In the genomic region with DNA sequence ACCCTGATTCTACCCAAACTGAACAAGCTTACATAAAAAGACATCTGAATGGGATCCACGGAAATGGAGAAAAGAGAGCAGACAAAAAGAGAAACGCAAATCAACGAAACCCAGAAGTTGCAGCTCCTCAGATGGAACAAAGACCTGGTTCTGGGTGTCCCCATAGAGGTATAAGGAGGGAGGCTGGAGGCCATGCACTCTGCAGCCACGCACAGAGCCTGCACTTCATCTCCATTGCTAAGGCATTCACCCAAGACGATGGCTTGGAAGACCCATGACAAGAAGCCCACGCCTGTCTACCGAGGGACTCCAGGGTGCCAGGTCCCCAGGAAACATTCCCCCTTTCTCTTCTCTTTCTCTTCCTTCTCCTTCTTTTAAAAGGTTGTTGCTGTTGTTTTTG, we compare ENCODE assay signal across 13 mouse cellular contexts.
DNase-seq lines count a peak whose midpoint lies in the region; ATAC-seq and TF ChIP-seq lines count a peak whose summit lies in the region.
"Had no signal": no experiment of that assay in that cellular context is flagged by ENCODE, and none has a peak within 500 bp of the region (broad histone marks: within the 10 kb centered on the region; RNA-seq: fewer than 3 reads in every experiment).

No protein-coding gene starts in this region.

- 45% methylated on average over 7 of the region's 7 CpGs for WGBS in kidney, postnatal 0 days
- WGBS in embryonic facial prominence, embryonic 13.5 days = 52% methylated on average over 7 of the region's 7 CpGs
- WGBS in forebrain, embryonic 16.5 days = 41% methylated on average over 7 of the region's 7 CpGs
- 44% methylated on average over 7 of the region's 7 CpGs for WGBS in midbrain, embryonic 14.5 days
- 56% methylated on average over 7 of the region's 7 CpGs for WGBS in thymus, adult 2 months

- 0 out of 2 replicates have a peak overlapping the region, but pooled peaks have one; percentile 42 for H3K27ac ChIP-seq in kidney, postnatal 0 days
- no peak overlapping the region for H3K27ac ChIP-seq in embryonic facial prominence, embryonic 13.5 days
- peak overlapping the region; percentile 99 for H3K27ac ChIP-seq in forebrain, embryonic 16.5 days (ENCODE audit: low read length)
- H3K27ac ChIP-seq in midbrain, embryonic 14.5 days (replicated peaks; ENCODE audit: low read depth, low read length) = no peak overlapping the region
- no peak overlapping the region for H3K27ac ChIP-seq in thymus, adult 2 months (ENCODE audit: control insufficient read depth, insufficient read depth, low read length)
- H3K27ac ChIP-seq: heart, adult 2 months; liver, embryonic 14.5 days had no signal

- H3K9me3 ChIP-seq in kidney, postnatal 0 days (replicated peaks; ENCODE audit: low read length) = no peaks in the 10 kb centered on the region
- H3K9me3 ChIP-seq in embryonic facial prominence, embryonic 13.5 days = no peaks in the 10 kb centered on the region
- H3K9me3 ChIP-seq in forebrain, embryonic 16.5 days (ENCODE audit: control insufficient read depth, low read length) = no peaks in the 10 kb centered on the region
- no peaks in the 10 kb centered on the region for H3K9me3 ChIP-seq in midbrain, embryonic 14.5 days (ENCODE audit: control insufficient read depth, low read length)

- no peak for DNase-seq in kidney, postnatal 0 days (ENCODE audit: low spot score)
- DNase-seq in kidney, adult 9 months = no peak
- no peak for DNase-seq in midbrain, embryonic 14.5 days
- no peak for DNase-seq in adrenal gland, postnatal 25 days
- no peak for DNase-seq in thymus, adult 2 months
- DNase-seq: adrenal gland, postnatal 14 days; thymus, postnatal 4 days had no signal

- no peak for TF ChIP-seq POLR2A in thymus, adult 2 months (IDR thresholded peaks at IDR 0.05; ENCODE audit: control insufficient read depth, extremely low read depth, insufficient read depth, low read length, poor library complexity)

- no peak overlapping the region for H3K4me3 ChIP-seq in kidney, postnatal 0 days (replicated peaks; ENCODE audit: low read depth, low read length)
- peak overlapping the region; percentile 12; the same call in 1 of the 2 replicates for H3K4me3 ChIP-seq in embryonic facial prominence, embryonic 13.5 days
- H3K4me3 ChIP-seq in forebrain, embryonic 16.5 days (replicated peaks; ENCODE audit: low read length) = 0 out of 2 replicates have a peak overlapping the region, but pooled peaks have one; percentile 8
- H3K4me3 ChIP-seq in midbrain, embryonic 14.5 days (replicated peaks; ENCODE audit: low read depth, low read length) = no peak overlapping the region
- no peak overlapping the region for H3K4me3 ChIP-seq in thymus, adult 2 months (ENCODE audit: control insufficient read depth, insufficient read depth, low read length)
- H3K4me3 ChIP-seq: heart, adult 2 months had no signal

- ATAC-seq in kidney, postnatal 0 days (replicated peaks; ENCODE audit: low FRiP score, low read depth) = no peak
- no peak for ATAC-seq in embryonic facial prominence, embryonic 13.5 days (ENCODE audit: insufficient number of reproducible peaks, insufficient read depth, low FRiP score, low TSS enrichment, low read depth)
- peak; percentile 7; the same call in 1 of the 2 replicates for ATAC-seq in forebrain, embryonic 16.5 days
- ATAC-seq in midbrain, embryonic 14.5 days (ENCODE audit: low FRiP score, low TSS enrichment) = no peak
- ATAC-seq in inflammation-experienced regulatory T-cells, adult 6 months = no peak
- ATAC-seq: Patski had no signal

- H3K4me1 ChIP-seq in kidney, postnatal 0 days (replicated peaks; ENCODE audit: insufficient read depth, low read length) = no peaks in the 10 kb centered on the region
- H3K4me1 ChIP-seq in embryonic facial prominence, embryonic 13.5 days = peaks cover 12% of the 10 kb centered on the region
- peaks cover 35% of the 10 kb centered on the region for H3K4me1 ChIP-seq in forebrain, embryonic 16.5 days (replicated peaks; ENCODE audit: control insufficient read depth, insufficient read depth, low read length)
- peaks cover 3% of the 10 kb centered on the region; the same call in 1 of the 2 replicates for H3K4me1 ChIP-seq in midbrain, embryonic 14.5 days (ENCODE audit: control insufficient read depth, insufficient read depth, low read length)
- H3K4me1 ChIP-seq in thymus, adult 2 months (replicated peaks; ENCODE audit: control insufficient read depth, insufficient read depth, low read length) = no peaks in the 10 kb centered on the region

- no peak overlapping the region for H3K9ac ChIP-seq in kidney, postnatal 0 days (ENCODE audit: low read depth, low read length)
- H3K9ac ChIP-seq in embryonic facial prominence, embryonic 13.5 days = no peak overlapping the region
- peak overlapping the region; percentile 48 for H3K9ac ChIP-seq in forebrain, embryonic 16.5 days (replicated peaks; ENCODE audit: low read depth, low read length)
- no peak overlapping the region; the same call in 1 of the 2 replicates for H3K9ac ChIP-seq in midbrain, embryonic 14.5 days (replicated peaks; ENCODE audit: low read length)
- H3K9ac ChIP-seq: liver, embryonic 14.5 days had no signal

- H3K4me2 ChIP-seq in kidney, postnatal 0 days (ENCODE audit: low read length) = peak overlapping the region; percentile 37
- peak overlapping the region; percentile 49 for H3K4me2 ChIP-seq in embryonic facial prominence, embryonic 13.5 days
- H3K4me2 ChIP-seq in forebrain, embryonic 16.5 days (ENCODE audit: low read length) = peak overlapping the region; percentile 41
- H3K4me2 ChIP-seq in midbrain, embryonic 14.5 days (ENCODE audit: low read length) = peak overlapping the region; percentile 47

- no peak for TF ChIP-seq CTCF in kidney, postnatal 0 days (IDR thresholded peaks at IDR 0.05; ENCODE audit: low read depth)
- no peak for TF ChIP-seq CTCF in thymus, adult 2 months (IDR thresholded peaks at IDR 0.05; ENCODE audit: borderline replicate concordance, control insufficient read depth, extremely low read depth, insufficient read depth, low read length, poor library complexity)

- no peaks in the 10 kb centered on the region for H3K27me3 ChIP-seq in kidney, postnatal 0 days (ENCODE audit: insufficient read depth, low read length)
- peaks cover 38% of the 10 kb centered on the region for H3K27me3 ChIP-seq in embryonic facial prominence, embryonic 13.5 days
- H3K27me3 ChIP-seq in forebrain, embryonic 16.5 days (replicated peaks; ENCODE audit: control insufficient read depth, insufficient read depth, low read length) = no peaks in the 10 kb centered on the region
- H3K27me3 ChIP-seq in midbrain, embryonic 14.5 days (ENCODE audit: control insufficient read depth, insufficient read depth, low read length) = no peaks in the 10 kb centered on the region
- no peaks in the 10 kb centered on the region for H3K27me3 ChIP-seq in thymus, adult 2 months (ENCODE audit: control insufficient read depth, insufficient read depth, low read length)

- H3K36me3 ChIP-seq in kidney, postnatal 0 days (ENCODE audit: insufficient read depth, low read length) = no peaks in the 10 kb centered on the region
- no peaks in the 10 kb centered on the region for H3K36me3 ChIP-seq in embryonic facial prominence, embryonic 13.5 days
- H3K36me3 ChIP-seq in forebrain, embryonic 16.5 days (ENCODE audit: control insufficient read depth, insufficient read depth) = no peaks in the 10 kb centered on the region
- H3K36me3 ChIP-seq in midbrain, embryonic 14.5 days (ENCODE audit: control insufficient read depth, insufficient read depth, low read length) = no peaks in the 10 kb centered on the region
- no peaks in the 10 kb centered on the region for H3K36me3 ChIP-seq in thymus, adult 2 months (ENCODE audit: control insufficient read depth, insufficient read depth, low read length)

Comparison
In these comparisons a context has a peak if more than half of its experiments do, and no peak if none do; other contexts are left out.
1. H3K27ac ChIP-seq: peak in kidney, postnatal 0 days (single experiment) and forebrain, embryonic 16.5 days (single experiment); none in embryonic facial prominence, embryonic 13.5 days (single experiment), midbrain, embryonic 14.5 days (single experiment) and thymus, adult 2 months (single experiment).
2. H3K4me3 ChIP-seq: peak in embryonic facial prominence, embryonic 13.5 days (single experiment) and forebrain, embryonic 16.5 days (single experiment); none in kidney, postnatal 0 days (single experiment), midbrain, embryonic 14.5 days (single experiment) and thymus, adult 2 months (single experiment).
3. Peak in every context shown above with its lines, with median percentiles within 50 percentile points of each other: H3K4me2 ChIP-seq.